ENCODE assay signal across 18 mouse cellular contexts in the genomic region with DNA sequence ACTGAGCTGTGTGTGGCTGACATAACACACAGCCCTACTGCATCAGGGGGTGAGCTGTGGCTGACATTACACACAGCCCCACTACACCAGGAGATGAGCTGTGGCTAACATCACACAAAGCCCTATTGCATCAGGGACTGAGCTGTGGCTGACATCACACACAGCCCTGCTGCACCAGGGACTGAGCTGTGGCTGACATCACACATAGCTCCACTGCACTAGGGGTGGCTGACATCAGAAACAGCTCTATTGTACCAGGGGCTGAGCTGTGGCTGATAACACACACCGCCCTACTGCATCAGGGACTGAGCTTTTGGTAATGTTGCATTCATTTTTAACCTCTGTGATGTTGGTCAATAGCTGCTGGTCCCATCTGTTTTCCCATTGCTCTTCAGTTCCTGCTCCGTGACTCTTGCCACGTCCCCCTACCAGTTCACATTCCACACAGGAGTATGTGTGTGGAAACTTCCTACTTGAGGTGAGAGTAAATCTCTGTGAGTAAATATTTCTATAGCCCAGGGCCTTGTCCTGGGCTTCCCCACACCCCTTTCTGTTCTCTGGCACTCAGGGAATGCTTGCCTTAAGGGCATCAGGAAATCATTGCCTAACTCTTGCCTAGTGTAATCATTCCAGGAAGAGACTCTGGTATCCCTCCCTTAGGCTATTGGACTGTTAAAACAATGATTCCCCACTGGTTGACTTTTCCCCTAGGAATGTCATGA. TPM values are rescaled to one million over a fixed set of nuclear protein-coding genes. Genes with fewer than 3 reads are reported as not detected.
DNase-seq lines count a peak whose midpoint lies in the region; ATAC-seq and TF ChIP-seq lines count a peak whose summit lies in the region.
"Had no signal": no experiment of that assay in that cellular context is flagged by ENCODE, and none has a peak within 500 bp of the region (broad histone marks: within the 10 kb centered on the region; RNA-seq: fewer than 3 reads in every experiment).

No protein-coding gene starts in this region.

- peak; percentile 89 for TF ChIP-seq EP300 in lung, postnatal 0 days (IDR thresholded peaks at IDR 0.05)

- H3K4me2 ChIP-seq in kidney, postnatal 0 days (ENCODE audit: low read length) = no peak overlapping the region
- no peak overlapping the region for H3K4me2 ChIP-seq in lung, postnatal 0 days (replicated peaks; ENCODE audit: low read depth, low read length)
- H3K4me2 ChIP-seq: embryonic facial prominence, embryonic 12.5 days; forebrain, embryonic 12.5 days; hindbrain, embryonic 14.5 days; midbrain, embryonic 15.5 days had no signal

- no peaks in the 10 kb centered on the region for H3K27me3 ChIP-seq in kidney, postnatal 0 days (ENCODE audit: insufficient read depth, low read length)
- no peaks in the 10 kb centered on the region for H3K27me3 ChIP-seq in Patski
- H3K27me3 ChIP-seq in lung, postnatal 0 days (replicated peaks; ENCODE audit: insufficient read depth, low read length) = no peaks in the 10 kb centered on the region
- H3K27me3 ChIP-seq: embryonic facial prominence, embryonic 12.5 days; forebrain, embryonic 12.5 days; midbrain, embryonic 15.5 days had no signal

- H3K27ac ChIP-seq in kidney, postnatal 0 days = 0 out of 2 replicates have a peak overlapping the region, but pooled peaks have one; percentile 19
- no peak overlapping the region for H3K27ac ChIP-seq in ES-E14 (ENCODE audit: insufficient read depth, low read depth, low read length, poor library complexity, severe bottlenecking)
- H3K27ac ChIP-seq in lung, postnatal 0 days (ENCODE audit: low read length) = peak overlapping the region; percentile 38
- H3K27ac ChIP-seq: embryonic facial prominence, embryonic 12.5 days; forebrain, embryonic 12.5 days; hindbrain, embryonic 14.5 days; midbrain, embryonic 15.5 days had no signal

- 74% methylated on average over 3 of the region's 3 CpGs for WGBS in kidney, postnatal 0 days
- 32% methylated on average over 3 of the region's 3 CpGs for WGBS in lung, postnatal 0 days

- no peak for TF ChIP-seq CTCF in kidney, postnatal 0 days (IDR thresholded peaks at IDR 0.05; ENCODE audit: low read depth)
- TF ChIP-seq CTCF in Patski (IDR thresholded peaks at IDR 0.05) = no peak
- no peak for TF ChIP-seq CTCF in lung, postnatal 0 days (IDR thresholded peaks at IDR 0.05)

- CTCF ChIA-PET in Patski (lab: Charles Lee) = interaction anchor here (1.1 to 8.2 kb wide), 4 partner anchors 10 to 59 kb away, joined by 4 to 54 read pairs (median 4); a partner anchor contains a TSS

- POLR2A ChIA-PET in Patski (lab: Charles Lee) = interaction anchor here (1.0 kb wide), 1 partner anchor 65 kb away, joined by 3 read pairs; no protein-coding TSS in a partner anchor

- ATAC-seq in kidney, postnatal 0 days (replicated peaks; ENCODE audit: low FRiP score, low read depth) = peak; percentile 74
- peak; percentile 87 for ATAC-seq in Patski
- ATAC-seq in lung, postnatal 0 days = peak; percentile 92
- ATAC-seq: midbrain, embryonic 15.5 days had no signal

- no peak overlapping the region for H3K9ac ChIP-seq in kidney, postnatal 0 days (ENCODE audit: low read depth, low read length)
- no peak overlapping the region for H3K9ac ChIP-seq in ES-E14 (ENCODE audit: insufficient read depth, low read depth, low read length, poor library complexity, severe bottlenecking)
- H3K9ac ChIP-seq in lung, postnatal 0 days (replicated peaks; ENCODE audit: low read depth) = no peak overlapping the region
- H3K9ac ChIP-seq: embryonic facial prominence, embryonic 12.5 days; forebrain, embryonic 12.5 days; hindbrain, embryonic 14.5 days; midbrain, embryonic 15.5 days had no signal

- H3K4me3 ChIP-seq in kidney, postnatal 0 days (replicated peaks; ENCODE audit: low read depth, low read length) = no peak overlapping the region
- no peak overlapping the region for H3K4me3 ChIP-seq in ES-E14 (ENCODE audit: insufficient read depth in 1 of 2, low read depth in 1 of 2, low read length in 2 of 2, poor library complexity in 1 of 2, severe bottlenecking in 1 of 2)
- H3K4me3 ChIP-seq in lung, postnatal 0 days (ENCODE audit: low read depth, low read length) = no peak overlapping the region
- H3K4me3 ChIP-seq: embryonic facial prominence, embryonic 12.5 days; forebrain, embryonic 12.5 days; midbrain, embryonic 15.5 days had no signal

- H3K36me3 ChIP-seq in kidney, postnatal 0 days (ENCODE audit: insufficient read depth, low read length) = no peaks in the 10 kb centered on the region
- no peaks in the 10 kb centered on the region for H3K36me3 ChIP-seq in ES-E14 (ENCODE audit: control insufficient read depth, insufficient read depth, low read length, poor library complexity, severe bottlenecking)
- no peaks in the 10 kb centered on the region for H3K36me3 ChIP-seq in lung, postnatal 0 days (ENCODE audit: insufficient read depth, low read length)
- H3K36me3 ChIP-seq: embryonic facial prominence, embryonic 12.5 days; forebrain, embryonic 12.5 days; midbrain, embryonic 15.5 days had no signal

- no peaks in the 10 kb centered on the region for H3K4me1 ChIP-seq in kidney, postnatal 0 days (replicated peaks; ENCODE audit: insufficient read depth, low read length)
- no peaks in the 10 kb centered on the region for H3K4me1 ChIP-seq in ES-E14 (ENCODE audit: control insufficient read depth in 2 of 2, insufficient read depth in 2 of 2, low read length in 2 of 2, poor library complexity in 1 of 2)
- no peaks in the 10 kb centered on the region for H3K4me1 ChIP-seq in lung, postnatal 0 days (ENCODE audit: insufficient read depth, low read depth, low read length)
- H3K4me1 ChIP-seq: embryonic facial prominence, embryonic 12.5 days; forebrain, embryonic 12.5 days; midbrain, embryonic 15.5 days had no signal

- in situ Hi-C loops in ES-E14 (cut with MboI; ENCODE audit: low sequenced_read_pairs in 2 of 2, unreplicated experiment in 2 of 2) = no loop called here
- in situ Hi-C loops in Patski (cut with MboI; ENCODE audit: low pct_unique_long_range_greater_than_20kb) = no loop called here

- peak; percentile 23 for DNase-seq in kidney, postnatal 0 days (ENCODE audit: low spot score)
- no peak for DNase-seq in kidney, adult 11 months
- DNase-seq in ES-E14 (ENCODE audit: low read depth, low spot score) = peak; percentile 56
- peak; percentile 94 for DNase-seq in Patski (ENCODE audit: low read depth, low spot score)
- DNase-seq in lung, postnatal 0 days (ENCODE audit: low spot score) = peak; percentile 90
- no peak for DNase-seq in adrenal gland, postnatal 36 days
- DNase-seq in frontal cortex, postnatal 25 days (ENCODE audit: low spot score in 2 of 2) = no peak
- no peak for DNase-seq in B cell, adult 2 months
- DNase-seq: cerebellum, adult 18-20 months; gastrocnemius, postnatal 36 days had no signal

- H3K9me3 ChIP-seq in kidney, postnatal 0 days (replicated peaks; ENCODE audit: low read length) = no peaks in the 10 kb centered on the region
- H3K9me3 ChIP-seq in ES-E14 (ENCODE audit: control insufficient read depth, insufficient read depth, low read depth, low read length) = no peaks in the 10 kb centered on the region
- no peaks in the 10 kb centered on the region for H3K9me3 ChIP-seq in lung, postnatal 0 days (ENCODE audit: low read length)
- H3K9me3 ChIP-seq: embryonic facial prominence, embryonic 12.5 days; forebrain, embryonic 12.5 days; midbrain, embryonic 15.5 days had no signal

TF ChIP-seq in ES-E14, 5 proteins besides CTCF, POLR2A, EP300 and RAD21:
- TF ChIP-seq HCFC1 (IDR thresholded peaks at IDR 0.05; ENCODE audit: borderline replicate concordance, insufficient read depth, low read length) (no peak), ZNF384 (IDR thresholded peaks at IDR 0.05; ENCODE audit: low read depth, low read length) (no peak), ZC3H11A (IDR thresholded peaks at IDR 0.05; ENCODE audit: borderline replicate concordance, low read depth, low read length) (no peak), CHD2 (IDR thresholded peaks at IDR 0.05; ENCODE audit: low read depth, low read length) (no peak), MAFK (IDR thresholded peaks at IDR 0.05; ENCODE audit: insufficient read depth, low read depth, low read length) (no peak)

RNA-seq across cellular contexts. Expression of a gene that starts 8.4 kb away (rescaled TPM):
- not detected in 2 replicates for polyA plus RNA-seq in kidney, postnatal 0 days (2015; fragmentation: Nextera tagmentation; extraction: Ambion mirVana)
- total RNA-seq in ES-E14 (2012; rRNA removed) = not detected in 2 replicates
- not detected for polyA plus RNA-seq in Patski (2021)
- not detected in 2 replicates for polyA plus RNA-seq in lung, postnatal 0 days (2015; fragmentation: Nextera tagmentation; extraction: Ambion mirVana)
- total RNA-seq in adrenal gland, postnatal 36 days (2021) = not detected
- total RNA-seq: adrenal gland, postnatal 4 days; gastrocnemius, postnatal 36 days; left cerebral cortex, postnatal 36 days had no signal
- polyA plus RNA-seq: embryonic facial prominence, embryonic 12.5 days; forebrain, embryonic 12.5 days; hindbrain, embryonic 14.5 days; large intestine, adult 2 months; midbrain, embryonic 15.5 days had no signal

RNA-seq across cellular contexts. Expression of a gene that starts 20.0 kb away (rescaled TPM):
- polyA plus RNA-seq in kidney, postnatal 0 days (2015; fragmentation: Nextera tagmentation; extraction: Ambion mirVana) = 59.9 and 69.3 TPM in 2 replicates
- 0.26 and 0.58 TPM in 2 replicates for total RNA-seq in ES-E14 (2012; rRNA removed)
- polyA plus RNA-seq in Patski (2021) = 6.1 TPM
- polyA plus RNA-seq in lung, postnatal 0 days (2015; fragmentation: Nextera tagmentation; extraction: Ambion mirVana) = 0.10 and 0.33 TPM in 2 replicates
- total RNA-seq in adrenal gland, postnatal 36 days (2021) = under 1 TPM; 0.30 to 0.76 TPM
- total RNA-seq: left cerebral cortex, postnatal 36 days; neutrophil, adult 5-6 weeks had no signal
- polyA plus RNA-seq: forebrain, embryonic 12.5 days; hindbrain, embryonic 14.5 days; midbrain, embryonic 15.5 days had no signal

RNA-seq across cellular contexts. Expression of a gene that starts 29.8 kb away (rescaled TPM):
- polyA plus RNA-seq in kidney, postnatal 0 days (2015; fragmentation: Nextera tagmentation; extraction: Ambion mirVana) = not detected in 2 replicates
- not detected in 2 replicates for total RNA-seq in ES-E14 (2012; rRNA removed)
- not detected for polyA plus RNA-seq in Patski (2021)
- polyA plus RNA-seq in lung, postnatal 0 days (2015; fragmentation: Nextera tagmentation; extraction: Ambion mirVana) = not detected in 2 replicates
- total RNA-seq in adrenal gland, postnatal 36 days (2021) = not detected
- total RNA-seq: adrenal gland, postnatal 4 days; gastrocnemius, postnatal 36 days; left cerebral cortex, postnatal 36 days; neutrophil, adult 5-6 weeks had no signal
- polyA plus RNA-seq: embryonic facial prominence, embryonic 12.5 days; forebrain, embryonic 12.5 days; hindbrain, embryonic 14.5 days; large intestine, adult 2 months; midbrain, embryonic 15.5 days had no signal

RNA-seq across cellular contexts. Expression of a gene that starts 47.2 kb away (rescaled TPM):
- polyA plus RNA-seq in kidney, postnatal 0 days (2015; fragmentation: Nextera tagmentation; extraction: Ambion mirVana) = 3.8 TPM in 2 replicates
- total RNA-seq in ES-E14 (2012; rRNA removed) = 10.1 and 17.6 TPM in 2 replicates
- 20.3 TPM for polyA plus RNA-seq in Patski (2021)
- 14.6 and 20.7 TPM in 2 replicates for polyA plus RNA-seq in lung, postnatal 0 days (2015; fragmentation: Nextera tagmentation; extraction: Ambion mirVana)
- total RNA-seq in adrenal gland, postnatal 36 days (2021) = 10 to 100 TPM; 10.4 to 16.0 TPM

RNA-seq across cellular contexts. Expression of a gene that starts 57.0 kb away (rescaled TPM):
- polyA plus RNA-seq in kidney, postnatal 0 days (2015; fragmentation: Nextera tagmentation; extraction: Ambion mirVana) = 272 and 276 TPM in 2 replicates
- total RNA-seq in ES-E14 (2012; rRNA removed) = 71.2 and 90.0 TPM in 2 replicates
- 203 TPM for polyA plus RNA-seq in Patski (2021)
- 228 and 243 TPM in 2 replicates for polyA plus RNA-seq in lung, postnatal 0 days (2015; fragmentation: Nextera tagmentation; extraction: Ambion mirVana)
- 100 to 1,000 TPM; 187 to 198 TPM for total RNA-seq in adrenal gland, postnatal 36 days (2021)

Comparison
In these comparisons a context has a peak if more than half of its experiments do, and no peak if none do; other contexts are left out.
1. DNase-seq: peak in kidney, postnatal 0 days (single experiment), ES-E14 (single experiment), Patski (single experiment) and lung, postnatal 0 days (single experiment); none in kidney, adult 11 months (single experiment), adrenal gland, postnatal 36 days (0 of 2), frontal cortex, postnatal 25 days (0 of 2) and B cell, adult 2 months (0 of 2).
2. Peak in every context shown above with its lines, with median percentiles within 50 percentile points of each other: ATAC-seq.